Mouse (Mus musculus) heart, adult 2 months (tissue): ENCODE data around the gene Dhx57. TPM values are rescaled to one million over a fixed set of nuclear protein-coding genes. Genes with fewer than 3 reads are reported as not detected.

Source experiments
- DNase-seq, 2 experiments: peaks; one replicate each; pipeline ENCODE4 v3.0.0; 2021
- H3K27ac ChIP-seq: fragments of 200-600 bp; 2 replicates; pipeline ENCODE4 v1.8.1; 2022
- H3K27me3 ChIP-seq: fragments of 200-500 bp; 2 replicates; pipeline ENCODE4 v1.6.1; 2012; ENCODE audit warnings: mild to moderate bottlenecking, low read length, inconsistent platforms, mixed read lengths; ENCODE audit not compliant: control insufficient read depth, insufficient read depth
- H3K36me3 ChIP-seq: fragments of 200-500 bp; 2 replicates; pipeline ENCODE4 v1.6.1; 2012; ENCODE audit warnings: low read length, inconsistent platforms; ENCODE audit not compliant: control insufficient read depth, insufficient read depth
- H3K4me1 ChIP-seq: fragments of 200-500 bp; 2 replicates; pipeline ENCODE4 v1.6.1; 2011; ENCODE audit warnings: low read length; ENCODE audit not compliant: control insufficient read depth, insufficient read depth
- H3K4me3 ChIP-seq: fragments of 200-600 bp; 2 replicates; pipeline ENCODE4 v1.8.1; 2022
- H3K79me2 ChIP-seq: fragments of 200-500 bp; replicated peaks from 2 replicates; pipeline ENCODE4 v1.6.1; 2012; ENCODE audit warnings: mild to moderate bottlenecking, inconsistent platforms, low read length, moderate library complexity, mixed read lengths; ENCODE audit not compliant: control insufficient read depth, insufficient read depth
- H3K9ac ChIP-seq: fragments of 200-500 bp; 2 replicates; pipeline ENCODE4 v1.6.1; 2012; ENCODE audit warnings: low read depth, mild to moderate bottlenecking, control low read depth, inconsistent platforms, low read length, mixed read lengths
- CTCF ChIP-seq: fragments of 200-600 bp; IDR thresholded peaks from 2 replicates; pipeline ENCODE4 v1.8.1; 2022; ENCODE audit warnings: antibody characterized with exemption, mild to moderate bottlenecking, moderate library complexity
- EP300 ChIP-seq: fragments of 200-500 bp; IDR thresholded peaks from 2 replicates; pipeline ENCODE4 v1.6.1; 2011; ENCODE audit warnings: low read depth, low read length, control low read depth; ENCODE audit not compliant: insufficient read depth
- POLR2A ChIP-seq: fragments of 200-500 bp; IDR thresholded peaks from 2 replicates; pipeline ENCODE4 v1.6.1; 2011; ENCODE audit warnings: mild to moderate bottlenecking, low read depth, low read length, control low read depth; ENCODE audit not compliant: insufficient read depth
- WGBS: fragments of 180-500 bp; shearing (Covaris S2); methylation state at CpG from one replicate; pipeline ENCODE4 v1.1.7; 2018; 5-methylcytosine and 5-hydroxymethylcytosine counted together
- intact Hi-C: fragments of 180-260 bp; cut with DNase I; formaldehyde crosslinking; loops from one replicate; pipeline ENCODE4 v1.15.1; 2025
- polyA plus RNA-seq: library from polyadenylated mRNA; depleted of rRNA; stranded (reverse); fragments of >200 nt; gene quantifications from 2 replicates; pipeline ENCODE4 v1.2.3, GENCODE M21; 2012
- total RNA-seq, 2 experiments: library from RNA; stranded (reverse); gene quantifications; 2 replicates each; pipeline ENCODE4 v1.2.3; 2021

Dhx57 gene
- total and polyA plus RNA-seq, 3 experiments = 3.9 to 6.0 (median 5.4) TPM

GRCm38 (mm10) chr17:80295258-80295657, 5.0 kb upstream of the Dhx57 start:
- no peak overlapping the region for H3K4me3 ChIP-seq
- no peaks in the 10 kb centered on the region for H3K4me1 ChIP-seq
- TF ChIP-seq POLR2A (no peak), EP300 (no peak), CTCF (no peak)
- WGBS = 59% methylated on average over 5 of the region's 5 CpGs
- no peaks in the 10 kb centered on the region for H3K36me3 ChIP-seq
- DNase-seq = no peak
- no peak overlapping the region for H3K27ac ChIP-seq
- H3K9ac ChIP-seq = no peak overlapping the region
- no peaks in the 10 kb centered on the region for H3K79me2 ChIP-seq
- no peaks in the 10 kb centered on the region for H3K27me3 ChIP-seq
- intact Hi-C loops = no loop called here

- Histone ChIP-seq H3K4me3 (no peak overlapping the region), H3K27ac (no peak overlapping the region), H3K79me2 (peaks cover 2% of the 10 kb centered on the region), H3K36me3 (no peaks in the 10 kb centered on the region), H3K4me1 (no peaks in the 10 kb centered on the region; the same call in 1 of the 2 replicates), H3K27me3 (no peaks in the 10 kb centered on the region), H3K9ac (no peak overlapping the region)
- intact Hi-C loops = loop anchor here (1.0 to 5.0 kb wide), 3 partner anchors 81 to 270 kb away; partner anchors contain the start of gene Gm10190
- no peak for DNase-seq
- whole genome bisulfite sequencing = 23% methylated on average over 2 of the region's 2 CpGs
- TF ChIP-seq EP300 (no peak), POLR2A (no peak), CTCF (peak; percentile 82)
Observed at GRCm38 (mm10) chr17:80291148-80291547, 872 bp upstream of the Dhx57 start.

GRCm38 (mm10) chr17:80289280-80290073, 799 bp downstream of the Dhx57 start:
- Histone ChIP-seq H3K36me3 (no peaks in the 10 kb centered on the region), H3K27me3 (no peaks in the 10 kb centered on the region), H3K4me1 (no peaks in the 10 kb centered on the region; the same call in 1 of the 2 replicates), H3K9ac (peak overlapping the region; percentile 93), H3K27ac (peak overlapping the region; percentile 88), H3K79me2 (peaks cover 2% of the 10 kb centered on the region), H3K4me3 (peak overlapping the region; percentile 100)
- TF ChIP-seq POLR2A (no peak), EP300 (no peak), CTCF (no peak)
- 1% methylated on average over 30 of the region's 30 CpGs for WGBS
- no peak for DNase-seq
- intact Hi-C loops = loop anchor here (2.0 to 5.0 kb wide), 3 partner anchors 82 to 271 kb away; partner anchors contain the start of genes Gm10190, Srsf7 and Ttc39d

GRCm38 (mm10) chr17:80288012-80288411, 2.3 kb downstream of the Dhx57 start:
- TF ChIP-seq CTCF (no peak), POLR2A (no peak), EP300 (no peak)
- Histone ChIP-seq H3K27me3 (no peaks in the 10 kb centered on the region), H3K36me3 (no peaks in the 10 kb centered on the region), H3K27ac (no peak overlapping the region), H3K79me2 (peaks cover 2% of the 10 kb centered on the region), H3K4me1 (peaks cover 3% of the 10 kb centered on the region), H3K9ac (no peak overlapping the region), H3K4me3 (no peak overlapping the region)
- intact Hi-C loops = loop anchor here (5.0 kb wide), 1 partner anchor 81 kb away; the partner anchor contains the start of genes Srsf7 and Ttc39d
- DNase-seq = no peak
- 76% methylated on average over 6 of the region's 6 CpGs for WGBS

GRCm38 (mm10) chr17:80284446-80284845, 5.8 kb downstream of the Dhx57 start:
- WGBS = 36% methylated on average over 4 of the region's 4 CpGs
- Histone ChIP-seq H3K4me1 (peaks cover 3% of the 10 kb centered on the region), H3K27me3 (no peaks in the 10 kb centered on the region), H3K79me2 (no peaks in the 10 kb centered on the region), H3K36me3 (no peaks in the 10 kb centered on the region), H3K27ac (peak overlapping the region; percentile 29), H3K4me3 (no peak overlapping the region), H3K9ac (no peak overlapping the region; the same call in 1 of the 2 replicates)
- intact Hi-C loops = no loop called here
- no peak for TF ChIP-seq EP300
- TF ChIP-seq POLR2A = no peak
- no peak for TF ChIP-seq CTCF
- no peak for DNase-seq
